Mouse (Mus musculus): ENCODE results near the gene Chia1. TPM values are rescaled to one million over a fixed set of nuclear protein-coding genes. Genes with fewer than 3 reads are reported as not detected.
"Not testable (repeated sequence)": the region's sequence is repeated elsewhere in the genome, so short reads cannot be mapped to it uniquely, and the experiment has no call there.

Chia1 gene
- polyA plus RNA-seq, 1 experiment from 2014 or later, result not detected

- not testable (repeated sequence) for H3K4me2 ChIP-seq; H3K27ac ChIP-seq; H3K27me3 ChIP-seq (replicated peaks); H3K9ac ChIP-seq; ATAC-seq; H3K36me3 ChIP-seq; H3K4me1 ChIP-seq; H3K4me3 ChIP-seq
- peaks cover 11% of the 10 kb centered on the region for H3K9me3 ChIP-seq (replicated peaks)
- 44% methylated on average over 2 of the region's 2 CpGs for WGBS (ENCODE audit: insufficient replicate concordance)
Measured at GRCm38 (mm10) chr3:106172506-106172905, 59.5 kb downstream of the Chia1 start.

- not testable (repeated sequence) for H3K4me2 ChIP-seq; H3K27me3 ChIP-seq (replicated peaks); H3K4me1 ChIP-seq; H3K36me3 ChIP-seq; H3K4me3 ChIP-seq; ATAC-seq; H3K27ac ChIP-seq; H3K9ac ChIP-seq
- H3K9me3 ChIP-seq (replicated peaks), result peaks cover 20% of the 10 kb centered on the region
- 38% methylated on average over 2 of the region's 2 CpGs for WGBS (ENCODE audit: insufficient replicate concordance)
Measured at GRCm38 (mm10) chr3:106174971-106175370, 61.9 kb downstream of the Chia1 start.

DNA sequence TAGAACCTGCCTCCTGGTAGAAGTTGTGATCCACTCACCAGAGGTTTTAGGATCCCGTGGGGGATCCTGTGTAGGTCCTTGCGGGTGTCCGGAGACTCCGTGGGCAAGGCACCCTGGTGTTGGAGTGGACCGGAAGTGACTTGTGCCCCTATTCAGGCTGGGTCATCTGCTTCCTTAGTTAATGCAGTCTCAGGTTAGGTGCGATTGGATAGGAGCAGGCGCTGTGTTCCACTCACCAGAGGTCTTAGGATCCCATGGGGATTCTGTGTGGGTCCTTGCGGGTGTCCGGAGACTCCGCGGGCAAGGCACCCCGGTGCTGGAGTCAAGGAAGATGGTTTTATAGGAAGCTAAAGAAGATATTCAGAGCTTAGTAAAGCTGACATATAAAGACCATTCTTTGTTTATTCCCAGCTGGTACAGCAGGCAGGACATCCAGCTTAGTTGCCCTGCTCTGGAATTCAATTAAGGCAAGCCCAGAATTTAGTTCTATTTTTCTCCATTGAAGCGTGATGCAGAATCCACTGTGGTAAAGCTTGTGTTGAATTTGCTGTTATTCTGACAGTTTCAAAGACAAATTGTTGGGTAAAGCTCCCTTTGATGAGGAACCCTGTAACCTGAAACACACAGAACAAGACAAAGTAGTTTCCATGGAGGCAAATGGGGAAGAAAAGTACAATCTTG is 64.6 kb downstream of the Chia1 start:
- H3K9me3 ChIP-seq (replicated peaks), result peaks cover 17% of the 10 kb centered on the region
- no peak overlapping the region for H3K4me2 ChIP-seq
- 76% methylated on average over 13 of the region's 13 CpGs for WGBS (ENCODE audit: insufficient replicate concordance)
- ATAC-seq, result no peak
- no peaks in the 10 kb centered on the region for H3K27me3 ChIP-seq (replicated peaks)
- no peak overlapping the region for H3K9ac ChIP-seq
- no peaks in the 10 kb centered on the region for H3K36me3 ChIP-seq
- H3K27ac ChIP-seq, result no peak overlapping the region
- H3K4me1 ChIP-seq, result no peaks in the 10 kb centered on the region
- H3K4me3 ChIP-seq, result no peak overlapping the region

Other genes starting within 250 kb of the Chia1 start
- 0.17 and 0.39 TPM in 2 replicates for gene Adora3, start 242.4 kb upstream of the Chia1 start, polyA plus RNA-seq (2016; fragmentation: Nextera tagmentation; extraction: Ambion mirVana)
- 0.30 TPM in 1 of 2 replicates, not detected in the other for gene Tmigd3, start 242.3 kb upstream of the Chia1 start, polyA plus RNA-seq (2016; fragmentation: Nextera tagmentation; extraction: Ambion mirVana)
- gene I830077J02Rik, start 180.6 kb upstream of the Chia1 start, polyA plus RNA-seq (2016; fragmentation: Nextera tagmentation; extraction: Ambion mirVana), result 4.0 and 4.4 TPM in 2 replicates
- 86.6 and 90.0 TPM in 2 replicates for gene Wdr77, start 153.9 kb upstream of the Chia1 start, polyA plus RNA-seq (2016; fragmentation: Nextera tagmentation; extraction: Ambion mirVana)
- gene Atp5f1, start 153.1 kb upstream of the Chia1 start, polyA plus RNA-seq (2016; fragmentation: Nextera tagmentation; extraction: Ambion mirVana), result 368 TPM in 2 replicates
- gene Ovgp1, start 139.5 kb upstream of the Chia1 start, polyA plus RNA-seq (2016; fragmentation: Nextera tagmentation; extraction: Ambion mirVana), result 0.45 and 0.77 TPM in 2 replicates
- not detected in 2 replicates for gene Pifo, start 98.6 kb upstream of the Chia1 start, polyA plus RNA-seq (2016; fragmentation: Nextera tagmentation; extraction: Ambion mirVana)
- not detected in 2 replicates for gene Chil5, start 80.4 kb upstream of the Chia1 start, polyA plus RNA-seq (2016; fragmentation: Nextera tagmentation; extraction: Ambion mirVana)
- not detected in 2 replicates for gene Chil3, start 54.3 kb downstream of the Chia1 start, polyA plus RNA-seq (2016; fragmentation: Nextera tagmentation; extraction: Ambion mirVana)
- gene Chil4, start 106.3 kb downstream of the Chia1 start, polyA plus RNA-seq (2016; fragmentation: Nextera tagmentation; extraction: Ambion mirVana), result not detected in 2 replicates

Data from liver, embryonic 12.5 days (tissue).